Comparison of ENCODE assay signal across 9 mouse cellular contexts in the genomic region with DNA sequence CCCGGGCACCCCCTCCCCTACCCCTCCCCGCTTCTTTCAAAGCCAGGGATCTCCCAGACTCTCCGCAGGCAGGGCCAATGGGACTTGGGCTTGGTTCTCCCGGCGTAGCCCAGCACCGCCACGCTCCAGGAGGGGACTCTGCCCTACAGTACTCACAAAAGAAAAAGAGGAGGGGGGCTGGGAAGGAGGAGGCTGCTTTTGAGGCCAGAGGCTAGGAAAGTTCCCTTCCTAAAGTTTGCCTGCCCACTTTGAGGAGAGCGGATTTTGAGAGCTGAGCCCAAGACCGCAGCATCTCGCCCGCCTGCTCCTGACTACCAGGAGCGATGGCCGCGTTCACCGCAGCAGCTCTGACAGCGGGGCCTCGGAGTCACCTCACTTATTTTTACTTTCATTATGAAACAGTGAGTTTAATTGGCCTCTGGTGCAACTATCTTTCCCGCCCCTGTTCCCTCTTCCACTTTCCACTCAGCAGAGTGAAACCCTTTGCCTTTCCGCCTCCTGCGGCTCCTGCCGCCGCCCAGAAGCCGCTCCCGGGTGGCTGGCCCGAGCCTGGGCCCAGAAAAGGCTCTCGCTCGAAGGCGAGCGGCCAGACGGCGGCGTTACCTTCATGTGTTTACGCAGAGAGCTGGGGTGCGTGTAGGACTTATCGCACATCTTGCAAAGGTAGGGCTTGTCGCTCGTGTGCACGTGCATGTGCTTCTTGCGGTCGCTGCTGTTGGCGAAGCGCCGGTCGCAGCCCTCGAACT. TPM values are rescaled to one million over a fixed set of nuclear protein-coding genes. Genes with fewer than 3 reads are reported as not detected.
DNase-seq lines count a peak whose midpoint lies in the region; ATAC-seq and TF ChIP-seq lines count a peak whose summit lies in the region.
"Had no signal": no experiment of that assay in that cellular context is flagged by ENCODE, and none has a peak within 500 bp of the region (broad histone marks: within the 10 kb centered on the region; RNA-seq: fewer than 3 reads in every experiment).

A gene (plus strand): TSS at position 558 of the 746 bp plus-strand sequence.

- no peaks in the 10 kb centered on the region for H3K4me1 ChIP-seq in cerebellum, adult 2 months (ENCODE audit: control insufficient read depth, insufficient read depth, low read length)
- peaks cover 24% of the 10 kb centered on the region for H3K4me1 ChIP-seq in forebrain, embryonic 16.5 days (replicated peaks; ENCODE audit: control insufficient read depth, insufficient read depth, low read length)
- H3K4me1 ChIP-seq in liver, embryonic 11.5 days (replicated peaks; ENCODE audit: control insufficient read depth, insufficient read depth, low read length) = no peaks in the 10 kb centered on the region; the same call in 1 of the 2 replicates

- DNase-seq in left cerebral cortex, adult 2 months (ENCODE audit: extremely low spot score in 1 of 2, low spot score in 2 of 2) = no peak
- DNase-seq in left cerebral cortex, adult 8-10 months (ENCODE audit: low spot score in 2 of 2) = no peak
- DNase-seq in cerebellum, adult 2 months = peak; percentile 66 to 79
- DNase-seq in liver, embryonic 11.5 days (ENCODE audit: low spot score) = no peak
- peak; percentile 84 for DNase-seq in retina, postnatal 1 day
- no peak for DNase-seq in thymus, adult 18-20 months
- no peak for DNase-seq in thymus, postnatal 4 days

- peak; percentile 62 for ATAC-seq in forebrain, embryonic 16.5 days
- peak; percentile 47; the same call in 1 of the 2 replicates for ATAC-seq in liver, embryonic 11.5 days (replicated peaks; ENCODE audit: low FRiP score)

- peak; percentile 25; the same call in 1 of the 2 replicates for TF ChIP-seq POLR2A in cerebellum, adult 2 months (IDR thresholded peaks at IDR 0.05; ENCODE audit: borderline replicate concordance, insufficient read depth, low read length)

- no peaks in the 10 kb centered on the region for H3K36me3 ChIP-seq in forebrain, embryonic 16.5 days (ENCODE audit: control insufficient read depth, insufficient read depth)
- no peaks in the 10 kb centered on the region for H3K36me3 ChIP-seq in liver, embryonic 11.5 days (ENCODE audit: control insufficient read depth, insufficient read depth, low read length)

- no peak within 1 kb of the TSS; the same call in 1 of the 2 replicates for H3K27ac ChIP-seq in left cerebral cortex, adult 2 months
- peak within 1 kb of the TSS; percentile 94 for H3K27ac ChIP-seq in cerebellum, adult 2 months (ENCODE audit: insufficient read depth, low read length)
- peak within 1 kb of the TSS; percentile 68 for H3K27ac ChIP-seq in forebrain, embryonic 16.5 days (ENCODE audit: low read length)
- H3K27ac ChIP-seq in liver, embryonic 11.5 days (ENCODE audit: low read depth, low read length) = no peak within 1 kb of the TSS

- H3K4me2 ChIP-seq in forebrain, embryonic 16.5 days (ENCODE audit: low read length) = peak within 1 kb of the TSS; percentile 54
- peak within 1 kb of the TSS; percentile 32 for H3K4me2 ChIP-seq in liver, embryonic 11.5 days

- peak within 1 kb of the TSS; percentile 70 for H3K9ac ChIP-seq in forebrain, embryonic 16.5 days (replicated peaks; ENCODE audit: low read depth, low read length)
- H3K9ac ChIP-seq in liver, embryonic 11.5 days (ENCODE audit: low read depth, low read length) = no peak within 1 kb of the TSS

- under 1% methylated on average over 45 of the region's 45 CpGs for WGBS in cerebellum, adult 2 months
- WGBS in forebrain, embryonic 16.5 days = under 1% methylated on average over 45 of the region's 45 CpGs
- WGBS in liver, embryonic 11.5 days = under 1% methylated on average over 45 of the region's 45 CpGs

- H3K27me3 ChIP-seq in cerebellum, adult 2 months (ENCODE audit: control insufficient read depth, insufficient read depth, low read length) = no peaks in the 10 kb centered on the region
- peaks cover 13% of the 10 kb centered on the region for H3K27me3 ChIP-seq in forebrain, embryonic 16.5 days (replicated peaks; ENCODE audit: control insufficient read depth, insufficient read depth, low read length)
- H3K27me3 ChIP-seq in liver, embryonic 11.5 days (replicated peaks; ENCODE audit: control insufficient read depth, insufficient read depth, low read length) = peaks cover 89% of the 10 kb centered on the region

- intact Hi-C loops in left cerebral cortex, adult 2 months (cut with DNase I) = loop anchor here (5.0 kb wide), 1 partner anchor 230 kb away; no protein-coding TSS in a partner anchor

- H3K4me3 ChIP-seq in left cerebral cortex, adult 2 months = peak within 1 kb of the TSS; percentile 36
- peak within 1 kb of the TSS; percentile 100 for H3K4me3 ChIP-seq in cerebellum, adult 2 months (replicated peaks; ENCODE audit: insufficient read depth, low read depth, low read length)
- peak within 1 kb of the TSS; percentile 53 for H3K4me3 ChIP-seq in forebrain, embryonic 16.5 days (replicated peaks; ENCODE audit: low read length)
- peak within 1 kb of the TSS; percentile 29 for H3K4me3 ChIP-seq in liver, embryonic 11.5 days (ENCODE audit: low read depth, low read length)

- TF ChIP-seq CTCF in left cerebral cortex, adult 2 months (IDR thresholded peaks at IDR 0.05) = no peak
- TF ChIP-seq CTCF in cerebellum, adult 2 months (IDR thresholded peaks at IDR 0.05; ENCODE audit: borderline replicate concordance, insufficient read depth, low read depth, low read length) = no peak

- H3K9me3 ChIP-seq in forebrain, embryonic 16.5 days (ENCODE audit: control insufficient read depth, low read length) = no peaks in the 10 kb centered on the region
- H3K9me3 ChIP-seq in liver, embryonic 11.5 days (ENCODE audit: control insufficient read depth, low read length) = no peaks in the 10 kb centered on the region

RNA-seq across cellular contexts. Expression of the gene that starts here (rescaled TPM):
- 1 to 10 TPM; 4.0 to 4.6 TPM for total RNA-seq in left cerebral cortex, adult 2 months (2021)
- 1 to 10 TPM; 3.2 to 8.1 (median 5.6) TPM for total RNA-seq in left cerebral cortex, adult 8-10 months (2022)
- polyA plus RNA-seq in cerebellum, adult 2 months (2012; rRNA removed) = 37.4 and 45.3 TPM in 2 replicates
- 28.3 and 47.6 TPM in 2 replicates for polyA plus RNA-seq in forebrain, embryonic 16.5 days (2015; fragmentation: Nextera tagmentation; extraction: Ambion mirVana)
- polyA plus RNA-seq in liver, embryonic 11.5 days (2014; fragmentation: Nextera tagmentation; extraction: Ambion mirVana) = not detected in 2 replicates
- total RNA-seq: adrenal gland, postnatal 36 days had no signal

Comparison
In these comparisons a context has a peak if more than half of its experiments do, and no peak if none do; other contexts are left out.
1. RNA of the gene that starts here (polyA plus RNA-seq): 28.3 to 47.6 TPM in forebrain, embryonic 16.5 days and 37.4 to 45.3 TPM in cerebellum, adult 2 months; not detected in liver, embryonic 11.5 days; every median in the first group is over 10 times any median in the second.
2. Peak in ATAC-seq, H3K4me3 ChIP-seq and H3K4me2 ChIP-seq in liver, embryonic 11.5 days; RNA of the gene not detected or under 1 TPM.
3. DNase-seq: peak in cerebellum, adult 2 months (2 of 2) and retina, postnatal 1 day (single experiment); none in left cerebral cortex, adult 2 months (0 of 2), left cerebral cortex, adult 8-10 months (0 of 2), liver, embryonic 11.5 days (single experiment), thymus, adult 18-20 months (0 of 2) and thymus, postnatal 4 days (single experiment).
4. H3K27ac ChIP-seq: peak in cerebellum, adult 2 months (single experiment) and forebrain, embryonic 16.5 days (single experiment); none in left cerebral cortex, adult 2 months (single experiment) and liver, embryonic 11.5 days (single experiment).
5. H3K4me3 ChIP-seq: peak in every context shown above with its lines; median percentile 100 in cerebellum, adult 2 months; 53 in forebrain, embryonic 16.5 days; 36 in left cerebral cortex, adult 2 months; 29 in liver, embryonic 11.5 days.